Mouse (Mus musculus) ES-E14 (cell line): ENCODE results near the gene Amdhd2. TPM values are rescaled to one million over a fixed set of nuclear protein-coding genes. Genes with fewer than 3 reads are reported as not detected.
"Not testable (repeated sequence)": the region's sequence is repeated elsewhere in the genome, so short reads cannot be mapped to it uniquely, and the experiment has no call there.

Experiments
- DNase-seq: peaks from one replicate; pipeline ENCODE4 v3.0.0-alpha.2; 2013; ENCODE audit warnings: low read depth, low spot score
- H3K27ac ChIP-seq: 2 replicates; pipeline ENCODE4 v1.5.1; 2012; ENCODE audit warnings: low read depth, mild to moderate bottlenecking, low read length, moderate library complexity, mixed read lengths; ENCODE audit not compliant: poor library complexity, insufficient read depth, severe bottlenecking
- H3K36me3 ChIP-seq: 2 replicates; pipeline ENCODE4 v1.6.1; 2012; ENCODE audit warnings: mild to moderate bottlenecking, low read length, moderate library complexity, mixed read lengths; ENCODE audit not compliant: control insufficient read depth, poor library complexity, insufficient read depth, severe bottlenecking
- H3K4me1 ChIP-seq, 2 experiments: fragments of 150-350 bp in 1 of 2; sonication (generic) in 1 of 2; 2 replicates each; pipeline ENCODE4 v1.6.1; 2012; ENCODE audit warnings: low read length in 2 of 2, mild to moderate bottlenecking in 1 of 2, mixed read lengths in 1 of 2; ENCODE audit not compliant: control insufficient read depth in 2 of 2, insufficient read depth in 2 of 2, poor library complexity in 1 of 2
- H3K4me3 ChIP-seq, 2 experiments: fragments of 150-350 bp in 1 of 2; sonication (generic) in 1 of 2; 2 replicates each; pipeline ENCODE4 v1.5.1; 2012; ENCODE audit warnings: low read length in 2 of 2, low read depth in 1 of 2, mild to moderate bottlenecking in 1 of 2, mixed read lengths in 1 of 2; ENCODE audit not compliant: insufficient read depth in 1 of 2, poor library complexity in 1 of 2, severe bottlenecking in 1 of 2
- H3K9ac ChIP-seq: 2 replicates; pipeline ENCODE4 v1.6.1; 2012; ENCODE audit warnings: low read depth, mild to moderate bottlenecking, low read length, mixed read lengths; ENCODE audit not compliant: poor library complexity, insufficient read depth, severe bottlenecking
- H3K9me3 ChIP-seq: fragments of 150-350 bp; sonication (generic); 2 replicates; pipeline ENCODE4 v1.6.1; 2012; ENCODE audit warnings: low read depth, mild to moderate bottlenecking, low read length; ENCODE audit not compliant: control insufficient read depth, insufficient read depth
- CHD2 ChIP-seq: IDR thresholded peaks from 2 replicates; pipeline ENCODE4 v1.6.1; 2014; ENCODE audit warnings: mild to moderate bottlenecking, low read depth, low read length, inconsistent platforms
- HCFC1 ChIP-seq: IDR thresholded peaks from 2 replicates; pipeline ENCODE4 v1.6.1; 2012; ENCODE audit warnings: low read length, inconsistent platforms, borderline replicate concordance; ENCODE audit not compliant: insufficient read depth
- MAFK ChIP-seq: IDR thresholded peaks from 2 replicates; pipeline ENCODE4 v1.6.1; 2014; ENCODE audit warnings: mild to moderate bottlenecking, low read depth, low read length, inconsistent platforms; ENCODE audit not compliant: insufficient read depth
- ZC3H11A ChIP-seq: IDR thresholded peaks from 2 replicates; pipeline ENCODE4 v1.6.1; 2012; ENCODE audit warnings: low read depth, mild to moderate bottlenecking, inconsistent platforms, low read length, borderline replicate concordance
- ZNF384 ChIP-seq: IDR thresholded peaks from 2 replicates; pipeline ENCODE4 v1.6.1; 2012; ENCODE audit warnings: low read depth, low read length, inconsistent platforms
- in situ Hi-C, 2 experiments: fragments of 600-800 bp; cut with MboI; formaldehyde crosslinking; loops; one replicate each; pipeline ENCODE4 v1.15.1; 2025; ENCODE audit warnings: low sequenced_read_pairs in 2 of 2, inconsistent platforms in 1 of 2; ENCODE audit not compliant: unreplicated experiment in 2 of 2
- total RNA-seq: library from RNA; depleted of rRNA; stranded (reverse); fragments of 300-350 nt; gene quantifications from 2 replicates; pipeline ENCODE4 v1.2.3, GENCODE M21; 2012

Gene Amdhd2
- total RNA-seq, 1 experiment, result 28.5 TPM

GRCm38 (mm10) chr17:24139256-24139655 is 24.3 kb downstream of the Amdhd2 start:
- TF ChIP-seq MAFK, result no peak
- TF ChIP-seq HCFC1, result no peak
- TF ChIP-seq CHD2, result no peak
- no peak for TF ChIP-seq ZC3H11A
- TF ChIP-seq ZNF384, result no peak
- Histone ChIP-seq H3K4me3 (no peak overlapping the region), H3K4me1 (peaks cover 0 to 5% of the 10 kb centered on the region in 2 experiments; a peak in 3 of 4 replicates), H3K36me3 (no peaks in the 10 kb centered on the region), H3K9me3 (no peaks in the 10 kb centered on the region), H3K27ac (peak overlapping the region; percentile 57; the same call in 1 of the 2 replicates), H3K9ac (no peak overlapping the region)
- in situ Hi-C loops, result no loop called here
- no peak for DNase-seq

GRCm38 (mm10) chr17:24137226-24137880 is 26.2 kb downstream of the Amdhd2 start:
- H3K4me3 ChIP-seq, result no peak overlapping the region
- no peak overlapping the region for H3K9ac ChIP-seq
- no peaks in the 10 kb centered on the region for H3K36me3 ChIP-seq
- H3K27ac ChIP-seq, result no peak overlapping the region
- no peaks in the 10 kb centered on the region for H3K9me3 ChIP-seq
- DNase-seq, result no peak
- TF ChIP-seq CHD2 (no peak), ZNF384 (no peak), ZC3H11A (no peak), MAFK (no peak), HCFC1 (no peak)
- in situ Hi-C loops, result no loop called here
- H3K4me1 ChIP-seq, result peaks cover 0 to 5% of the 10 kb centered on the region in 2 experiments; a peak in 3 of 4 replicates

- Histone ChIP-seq H3K4me3 (no peak overlapping the region), H3K36me3 (no peaks in the 10 kb centered on the region), H3K9me3 (no peaks in the 10 kb centered on the region), H3K27ac (peak overlapping the region; percentile 44; the same call in 1 of the 2 replicates), H3K4me1 (peaks cover 4 to 11% of the 10 kb centered on the region in 2 experiments), H3K9ac (no peak overlapping the region)
- TF ChIP-seq MAFK (no peak), ZC3H11A (no peak), CHD2 (no peak), ZNF384 (no peak), HCFC1 (no peak)
- DNase-seq, result peak; percentile 35
- in situ Hi-C loops, result no loop called here
Observed at GRCm38 (mm10) chr17:24134062-24134461, 29.5 kb downstream of the Amdhd2 start.

- DNase-seq, in situ Hi-C loops, H3K9me3 ChIP-seq, H3K36me3 ChIP-seq, H3K4me3 ChIP-seq, H3K9ac ChIP-seq: not testable (repeated sequence)
- H3K4me1 ChIP-seq, result peaks cover 4 to 11% of the 10 kb centered on the region in 2 experiments
- H3K27ac ChIP-seq, result peak overlapping the region; percentile 44; the same call in 1 of the 2 replicates
Observed at GRCm38 (mm10) chr17:24132919-24133318, 30.6 kb downstream of the Amdhd2 start.

- Histone ChIP-seq H3K36me3 (no peaks in the 10 kb centered on the region), H3K9me3 (no peaks in the 10 kb centered on the region), H3K4me1 (peaks cover 4 to 8% of the 10 kb centered on the region in 2 experiments), H3K9ac (no peak overlapping the region), H3K4me3 (no peak overlapping the region), H3K27ac (no peak overlapping the region)
- no peak for TF ChIP-seq ZC3H11A
- no peak for TF ChIP-seq ZNF384
- no peak for TF ChIP-seq HCFC1
- no peak for TF ChIP-seq CHD2
- TF ChIP-seq MAFK, result no peak
- no peak for DNase-seq
- in situ Hi-C loops, result no loop called here
Observed at GRCm38 (mm10) chr17:24131570-24131969, 32.0 kb downstream of the Amdhd2 start.
